Mouse (Mus musculus) mammary gland, adult 2 months (tissue): Measurements from ENCODE around the gene Prss48. TPM values are rescaled to one million over a fixed set of nuclear protein-coding genes. Genes with fewer than 3 reads are reported as not detected.

Source experiments
- polyA plus RNA-seq: library from polyadenylated mRNA; depleted of rRNA; stranded (reverse); fragments of >200 nt; gene quantifications from 2 replicates; pipeline ENCODE4 v1.2.3, GENCODE M21; 2012; ENCODE audit warnings: low replicate concordance; rRNA removed

Gene Prss48
- not detected in 2 replicates for polyA plus RNA-seq

GRCm38 (mm10) chr3:86002423-86002822 lies at the start of gene Prss48:
TSS of gene Prss48 (minus strand) at chr3:86002491.

GRCm38 (mm10) chr3:85970742-85971598 lies 31.3 kb downstream of the Prss48 start, which contains the start of gene Sh3d19:
TSS of gene Sh3d19 (plus strand) at chr3:85971109.

Other genes starting within 250 kb of the Prss48 start
- 23.0 and 31.8 TPM in 2 replicates for gene Fam160a1, start 185.2 kb downstream of the Prss48 start, polyA plus RNA-seq
- gene Glt28d2, start 115.0 kb downstream of the Prss48 start, polyA plus RNA-seq: 2.9 and 4.0 TPM in 2 replicates
- 29.8 and 76.4 TPM in 2 replicates for gene Gm37240, start 115.0 kb downstream of the Prss48 start, polyA plus RNA-seq
- 51.4 and 86.1 TPM in 2 replicates for gene Sh3d19, start 31.4 kb downstream of the Prss48 start, polyA plus RNA-seq
- 144 and 312 TPM in 2 replicates for gene Rps3a1, start 140.2 kb upstream of the Prss48 start, polyA plus RNA-seq
- 11.3 and 12.4 TPM in 2 replicates for gene Lrba, start 222.2 kb upstream of the Prss48 start, polyA plus RNA-seq